Mouse (Mus musculus) kidney, adult 10 weeks (tissue): Measurements from ENCODE around the gene Arhgef2. TPM values are rescaled to one million over a fixed set of nuclear protein-coding genes. Genes with fewer than 3 reads are reported as not detected.

ENCODE experiments used
- polyA plus RNA-seq: library from polyadenylated mRNA; stranded (reverse); fragments of 350-450 nt; fragmentation: Illumina TruSeq; extraction: RNeasy Lipid Tissue Mini Kit (QIAGEN cat#74804); gene quantifications from one replicate; pipeline ENCODE4 v1.2.3, GENCODE M21; 2014; ENCODE audit warnings: low read depth, low replicate concordance

Arhgef2 gene
- polyA plus RNA-seq, result 11.2 TPM

GRCm38 (mm10) chr3:88605666-88606065 lies at the start of gene Arhgef2:
Gene Arhgef2, plus strand, starts transcription at chr3:88605966.

DNA sequence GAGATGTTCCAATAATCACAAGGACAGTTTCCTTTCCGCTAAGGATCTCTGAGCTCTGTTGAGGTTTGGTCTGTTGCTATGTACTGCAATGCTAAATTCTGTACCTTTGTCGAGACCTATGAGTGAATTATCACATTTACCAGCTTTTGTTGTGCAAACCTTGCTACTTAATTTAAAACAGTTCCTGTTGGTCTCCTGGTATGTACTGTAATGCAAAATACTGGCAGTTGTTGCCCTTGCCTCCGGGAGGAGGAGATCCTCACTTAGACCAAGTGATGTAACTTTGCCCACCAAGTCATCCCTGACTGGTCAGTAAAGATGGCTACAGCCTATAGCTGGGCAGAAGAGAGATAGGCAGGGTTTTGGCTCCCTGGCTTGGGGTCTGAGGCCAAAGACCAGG lies 30.2 kb upstream of the Arhgef2 start, which contains the start of gene Ssr2:
TSS of gene Ssr2 (plus strand) at position 337 of the 400 bp plus-strand sequence.

DNA sequence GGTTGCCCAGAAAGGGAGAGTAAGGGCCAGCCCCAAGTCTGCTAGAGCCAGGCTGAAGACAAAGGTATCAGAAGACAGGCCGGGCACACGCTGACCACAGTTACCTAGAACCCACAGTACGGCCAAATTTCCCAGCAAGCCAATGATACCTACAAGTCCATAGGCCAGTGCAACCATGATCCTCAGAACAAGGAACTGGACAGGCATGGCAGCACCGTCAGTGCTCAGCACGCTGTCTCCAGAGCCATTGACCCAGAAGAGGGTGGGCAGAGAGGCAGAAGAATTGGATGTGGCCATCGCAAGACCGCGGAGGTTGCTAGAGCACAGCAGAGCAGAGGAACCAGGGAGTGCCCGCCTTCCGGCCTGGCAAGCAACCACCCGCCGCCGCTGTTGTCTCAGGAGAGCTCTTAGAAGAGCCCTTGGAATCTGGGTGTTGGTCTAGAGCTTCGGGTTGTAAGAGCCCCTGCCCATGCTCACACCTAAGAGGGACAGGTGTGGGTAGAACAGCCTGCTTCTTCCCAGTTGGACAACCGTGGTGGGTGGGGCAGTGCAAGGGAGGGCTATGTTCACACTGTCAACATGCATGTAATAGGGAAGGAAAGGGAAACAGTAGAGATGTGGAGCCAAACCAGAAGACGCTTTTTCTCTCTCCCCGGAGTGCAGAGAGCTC lies 47.2 kb downstream of the Arhgef2 start, which contains the start of gene Rxfp4:
TSS of gene Rxfp4 (minus strand) at position 297 of the 670 bp plus-strand sequence.

GRCm38 (mm10) chr3:88684980-88685941 lies 79.5 kb downstream of the Arhgef2 start, which contains the start of gene Khdc4:
Gene Khdc4, plus strand, starts transcription at chr3:88685803.

Other genes with a start within 250 kb of the Arhgef2 start
- not detected for gene Paqr6, start 241.4 kb upstream of the Arhgef2 start, polyA plus RNA-seq
- 0.57 TPM for gene Bglap3, start 233.2 kb upstream of the Arhgef2 start, polyA plus RNA-seq
- not detected for gene Bglap2, start 227.3 kb upstream of the Arhgef2 start, polyA plus RNA-seq
- not detected for gene Bglap, start 221.5 kb upstream of the Arhgef2 start, polyA plus RNA-seq
- gene Pmf1, start 195.6 kb upstream of the Arhgef2 start, polyA plus RNA-seq, result 1.9 TPM
- gene Slc25a44, start 180.8 kb upstream of the Arhgef2 start, polyA plus RNA-seq, result 13.4 TPM
- 77.3 TPM for gene Sema4a, start 144.8 kb upstream of the Arhgef2 start, polyA plus RNA-seq
- 2.7 TPM for gene Lmna, start 96.0 kb upstream of the Arhgef2 start, polyA plus RNA-seq
- 0.57 TPM for gene Mex3a, start 73.6 kb upstream of the Arhgef2 start, polyA plus RNA-seq
- gene Rab25, start 57.7 kb upstream of the Arhgef2 start, polyA plus RNA-seq, result 2.4 TPM
- 7.3 TPM for gene Lamtor2, start 52.9 kb upstream of the Arhgef2 start, polyA plus RNA-seq
- 19.4 TPM for gene Ubqln4, start 52.2 kb upstream of the Arhgef2 start, polyA plus RNA-seq
- 22.5 TPM for gene Ssr2, start 30.1 kb upstream of the Arhgef2 start, polyA plus RNA-seq
- not detected for gene Rxfp4, start 47.2 kb downstream of the Arhgef2 start, polyA plus RNA-seq
- 52.6 TPM for gene Khdc4, start 79.8 kb downstream of the Arhgef2 start, polyA plus RNA-seq
- gene Rit1, start 110.9 kb downstream of the Arhgef2 start, polyA plus RNA-seq, result 11.8 TPM
- 24.0 TPM for gene Syt11, start 169.2 kb downstream of the Arhgef2 start, polyA plus RNA-seq
- gene Gon4l, start 229.3 kb downstream of the Arhgef2 start, polyA plus RNA-seq, result 8.4 TPM